Mouse (Mus musculus) 3T3-L1 (cell line): ENCODE results near the gene Palld.
A peak's percentile ranks its signal among the peaks of the same experiment; 100 is the strongest.

Source experiments
- DNase-seq: peaks from one replicate; pipeline ENCODE4 v3.0.0-alpha.2; 2015; ENCODE audit warnings: low read depth, low spot score

Palld gene

GRCm38 (mm10) chr8:61557036-61557435 is 345.5 kb downstream of the Palld start:
- DNase-seq, result no peak

- no peak for DNase-seq
Measured at GRCm38 (mm10) chr8:61556219-61556618, 346.3 kb downstream of the Palld start.

GRCm38 (mm10) chr8:61555343-61555742 is 347.1 kb downstream of the Palld start:
- DNase-seq, result no peak

- DNase-seq, result no peak
Measured at GRCm38 (mm10) chr8:61552755-61553402, 349.6 kb downstream of the Palld start.

- no peak for DNase-seq
Measured at GRCm38 (mm10) chr8:61552221-61552620, 350.3 kb downstream of the Palld start.

GRCm38 (mm10) chr8:61550006-61550748 is 352.3 kb downstream of the Palld start:
- no peak for DNase-seq

GRCm38 (mm10) chr8:61549585-61549984 is 352.9 kb downstream of the Palld start:
- no peak for DNase-seq

GRCm38 (mm10) chr8:61539828-61540500 is 362.5 kb downstream of the Palld start:
- peak; percentile 94 for DNase-seq

GRCm38 (mm10) chr8:61537471-61537870 is 365.0 kb downstream of the Palld start:
- no peak for DNase-seq

- no peak for DNase-seq
Measured at GRCm38 (mm10) chr8:61535472-61535871, 367.0 kb downstream of the Palld start.

- DNase-seq, result no peak
Measured at GRCm38 (mm10) chr8:61533356-61533926, 369.0 kb downstream of the Palld start.

GRCm38 (mm10) chr8:61532831-61533230 is 369.7 kb downstream of the Palld start:
- no peak for DNase-seq

- peak; percentile 17 for DNase-seq
Measured at GRCm38 (mm10) chr8:61531944-61532795, 370.3 kb downstream of the Palld start.

GRCm38 (mm10) chr8:61528642-61529041 is 373.8 kb downstream of the Palld start:
- no peak for DNase-seq

GRCm38 (mm10) chr8:61528197-61528596 is 374.3 kb downstream of the Palld start:
- DNase-seq, result no peak

- no peak for DNase-seq
Measured at GRCm38 (mm10) chr8:61527037-61527436, 375.5 kb downstream of the Palld start.

- peak; percentile 69 for DNase-seq
Measured at GRCm38 (mm10) chr8:61522132-61522531, 380.4 kb downstream of the Palld start.

- no peak for DNase-seq
Measured at GRCm38 (mm10) chr8:61517502-61518185, 384.8 kb downstream of the Palld start.

- no peak for DNase-seq
Measured at GRCm38 (mm10) chr8:61516745-61517501, 385.6 kb downstream of the Palld start.
